Mouse (Mus musculus) embryonic facial prominence, embryonic 11.5 days (tissue): ENCODE data around the gene E2f8. TPM values are rescaled to one million over a fixed set of nuclear protein-coding genes. Genes with fewer than 3 reads are reported as not detected.

Experiments used
- ATAC-seq: fragments of 200-750 bp; cut with Nextera tagmentation; replicated peaks from 2 replicates; pipeline ENCODE4 v1.8.0; 2017; ENCODE audit warnings: low read depth; ENCODE audit not compliant: insufficient number of reproducible peaks, low FRiP score, low TSS enrichment
- DNase-seq: peaks from one replicate; pipeline ENCODE4 v3.0.0-alpha.2; 2015; ENCODE audit warnings: low spot score
- H3K27ac ChIP-seq: fragments of 300-500 bp; sonication (generic); replicated peaks from 2 replicates; pipeline ENCODE4 v1.5.1; 2014; ENCODE audit warnings: mild to moderate bottlenecking, low read depth, low read length, control low read depth
- H3K27me3 ChIP-seq: fragments of 300-500 bp; sonication (generic); 2 replicates; pipeline ENCODE4 v1.6.1; 2014; ENCODE audit warnings: mild to moderate bottlenecking, low read length, moderate library complexity, mixed read lengths; ENCODE audit not compliant: control insufficient read depth, insufficient read depth
- H3K36me3 ChIP-seq: fragments of 300-500 bp; sonication (generic); replicated peaks from 2 replicates; pipeline ENCODE4 v1.6.1; 2014; ENCODE audit warnings: low read depth, mild to moderate bottlenecking, low read length, moderate library complexity, mixed read lengths; ENCODE audit not compliant: control insufficient read depth, insufficient read depth
- H3K4me1 ChIP-seq: fragments of 300-500 bp; sonication (generic); 2 replicates; pipeline ENCODE4 v1.6.1; 2014; ENCODE audit warnings: low read length, mixed read lengths; ENCODE audit not compliant: control insufficient read depth, insufficient read depth
- H3K4me2 ChIP-seq: fragments of 300-500 bp; sonication (generic); 2 replicates; pipeline ENCODE4 v1.6.1; 2014; ENCODE audit warnings: low read depth, mild to moderate bottlenecking, control low read depth, low read length, moderate library complexity
- H3K4me3 ChIP-seq: fragments of 300-500 bp; sonication (generic); 2 replicates; pipeline ENCODE4 v1.5.1; 2014; ENCODE audit warnings: low read depth, low read length, control low read depth
- H3K9ac ChIP-seq: fragments of 300-500 bp; sonication (generic); replicated peaks from 2 replicates; pipeline ENCODE4 v1.6.1; 2014; ENCODE audit warnings: mild to moderate bottlenecking, control low read depth, low read length
- H3K9me3 ChIP-seq: fragments of 300-500 bp; sonication (generic); replicated peaks from 2 replicates; pipeline ENCODE4 v1.6.1; 2016; ENCODE audit warnings: mild to moderate bottlenecking, low read length, inconsistent platforms, mixed read lengths; ENCODE audit not compliant: control insufficient read depth
- WGBS: fragments of 180-500 bp; shearing (Covaris S2); extraction: QIAGEN DNeasy Blood & Tissue Kit; methylation state at CpG from one replicate; pipeline ENCODE4 v1.1.7; 2014; 5-methylcytosine and 5-hydroxymethylcytosine counted together
- polyA plus RNA-seq: library from polyadenylated mRNA; unstranded; fragments of >200 nt; fragmentation: Nextera tagmentation; extraction: Ambion mirVana; gene quantifications from 2 replicates; pipeline ENCODE4 v1.2.1, GENCODE M21; 2014

E2f8 gene
- polyA plus RNA-seq, 1 experiment from 2014 or later = 12.4 TPM

- Histone ChIP-seq H3K4me3 (no peak within 1 kb of the TSS), H3K9ac (no peak within 1 kb of the TSS), H3K27ac (no peak within 1 kb of the TSS), H3K4me1 (no peaks in the 10 kb centered on the region), H3K36me3 (no peaks in the 10 kb centered on the region), H3K27me3 (no peaks in the 10 kb centered on the region), H3K4me2 (no peak within 1 kb of the TSS), H3K9me3 (no peaks in the 10 kb centered on the region)
- no peak for DNase-seq
- no peak for ATAC-seq
- 48% methylated on average over 11 of the region's 11 CpGs for WGBS
Observed at GRCm38 (mm10) chr7:48847820-48848650, 33.4 kb downstream of the E2f8 start, which contains the start of gene Csrp3. Csrp3 (minus strand) TSS chr7:48848033.

- 54% methylated on average over 6 of the region's 6 CpGs for WGBS
- no peak overlapping the region for H3K4me2 ChIP-seq
Observed at GRCm38 (mm10) chr7:48846755-48847154, 34.6 kb downstream of the E2f8 start.

GRCm38 (mm10) chr7:48845213-48845973, 36.0 kb downstream of the E2f8 start:
- DNase-seq (peak; percentile 16), ATAC-seq (no peak; the same call in 1 of the 2 replicates)
- Histone ChIP-seq H3K4me2 (no peak overlapping the region), H3K27ac (no peak overlapping the region), H3K4me1 (no peaks in the 10 kb centered on the region), H3K36me3 (no peaks in the 10 kb centered on the region), H3K4me3 (no peak overlapping the region), H3K9me3 (no peaks in the 10 kb centered on the region), H3K9ac (no peak overlapping the region), H3K27me3 (no peaks in the 10 kb centered on the region)
- 71% methylated on average over 12 of the region's 12 CpGs for WGBS

More at GRCm38 (mm10) chr7:48846755-48847154, 34.6 kb downstream of the E2f8 start:
- H3K9me3 ChIP-seq = no peaks in the 10 kb centered on the region
- no peaks in the 10 kb centered on the region for H3K27me3 ChIP-seq
- no peak for ATAC-seq
- no peak overlapping the region for H3K4me3 ChIP-seq
- no peak overlapping the region for H3K27ac ChIP-seq
- DNase-seq = no peak
- H3K4me1 ChIP-seq = no peaks in the 10 kb centered on the region
- H3K9ac ChIP-seq = no peak overlapping the region
- H3K36me3 ChIP-seq = no peaks in the 10 kb centered on the region

GRCm38 (mm10) chr7:48843541-48843940, 37.9 kb downstream of the E2f8 start:
- Histone ChIP-seq H3K9me3 (no peaks in the 10 kb centered on the region), H3K27ac (no peak overlapping the region), H3K4me1 (no peaks in the 10 kb centered on the region), H3K4me2 (no peak overlapping the region), H3K36me3 (no peaks in the 10 kb centered on the region), H3K9ac (no peak overlapping the region), H3K4me3 (no peak overlapping the region), H3K27me3 (no peaks in the 10 kb centered on the region)
- 92% methylated on average over 5 of the region's 5 CpGs for WGBS
- no peak for DNase-seq
- ATAC-seq = no peak

GRCm38 (mm10) chr7:48842353-48842752, 39.0 kb downstream of the E2f8 start:
- no peak for ATAC-seq
- no peak overlapping the region for H3K4me2 ChIP-seq
- H3K4me1 ChIP-seq = no peaks in the 10 kb centered on the region
- H3K27ac ChIP-seq = no peak overlapping the region
- H3K9ac ChIP-seq = no peak overlapping the region
- H3K4me3 ChIP-seq = no peak overlapping the region
- 79% methylated on average over 3 of the region's 3 CpGs for WGBS
- H3K9me3 ChIP-seq = no peaks in the 10 kb centered on the region
- H3K36me3 ChIP-seq = no peaks in the 10 kb centered on the region
- H3K27me3 ChIP-seq = no peaks in the 10 kb centered on the region
- no peak for DNase-seq

- WGBS = 68% methylated on average over 4 of the region's 4 CpGs
- Histone ChIP-seq H3K4me2 (no peak overlapping the region), H3K36me3 (no peaks in the 10 kb centered on the region), H3K9me3 (no peaks in the 10 kb centered on the region), H3K9ac (no peak overlapping the region), H3K27me3 (no peaks in the 10 kb centered on the region), H3K4me1 (no peaks in the 10 kb centered on the region), H3K4me3 (no peak overlapping the region), H3K27ac (no peak overlapping the region)
- ATAC-seq (no peak), DNase-seq (no peak)
Observed at GRCm38 (mm10) chr7:48841538-48841937, 39.9 kb downstream of the E2f8 start.

GRCm38 (mm10) chr7:48840545-48840944, 40.9 kb downstream of the E2f8 start:
- no peaks in the 10 kb centered on the region for H3K36me3 ChIP-seq
- no peaks in the 10 kb centered on the region for H3K27me3 ChIP-seq
- ATAC-seq = no peak
- H3K27ac ChIP-seq = no peak overlapping the region
- no peaks in the 10 kb centered on the region for H3K4me1 ChIP-seq
- no peak overlapping the region for H3K9ac ChIP-seq
- H3K4me3 ChIP-seq = no peak overlapping the region
- no peak overlapping the region for H3K4me2 ChIP-seq
- no peaks in the 10 kb centered on the region for H3K9me3 ChIP-seq
- WGBS = 82% methylated on average over 2 of the region's 2 CpGs
- no peak for DNase-seq

GRCm38 (mm10) chr7:48838434-48838833, 43.0 kb downstream of the E2f8 start:
- Histone ChIP-seq H3K36me3 (no peaks in the 10 kb centered on the region), H3K9ac (no peak overlapping the region), H3K4me3 (no peak overlapping the region), H3K9me3 (no peaks in the 10 kb centered on the region), H3K4me1 (no peaks in the 10 kb centered on the region), H3K4me2 (no peak overlapping the region), H3K27ac (no peak overlapping the region), H3K27me3 (no peaks in the 10 kb centered on the region)
- no peak for ATAC-seq
- DNase-seq = no peak
- 71% methylated on average over 2 of the region's 2 CpGs for WGBS
